In genomic region chr16:17277342-17278211, GRCm38 (mm10) we compare ENCODE assay signal across 9 mouse cellular contexts. TPM values are rescaled to one million over a fixed set of nuclear protein-coding genes. Genes with fewer than 3 reads are reported as not detected.
DNase-seq lines count a peak whose midpoint lies in the region; ATAC-seq and TF ChIP-seq lines count a peak whose summit lies in the region.
"Had no signal": no experiment of that assay in that cellular context is flagged by ENCODE, and none has a peak within 500 bp of the region (broad histone marks: within the 10 kb centered on the region; RNA-seq: fewer than 3 reads in every experiment).

No protein-coding gene starts in this region.

- no peak for TF ChIP-seq CTCF in kidney, adult 2 months (conservative IDR thresholded peaks at IDR 0.05; ENCODE audit: insufficient read depth, insufficient read length, low read depth, low read length)

- no peak for ATAC-seq in erythroblast, adult 5-6 weeks (replicated peaks; ENCODE audit: low FRiP score, poor library complexity, severe bottlenecking)
- ATAC-seq in limb, embryonic 13.5 days (ENCODE audit: low FRiP score, low read depth): peak; percentile 2; the same call in 1 of the 2 replicates
- ATAC-seq in midbrain, embryonic 16.5 days: peak; percentile 41

- DNase-seq in cerebellum, adult 11-12 months: peak; percentile 44
- peak; percentile 48 for DNase-seq in forelimb bud, embryonic 11.5 days (ENCODE audit: low read depth, low spot score)
- peak; percentile 33 for DNase-seq in kidney, adult 2 months
- peak; percentile 54 to 56 for DNase-seq in thymus, adult 18-20 months

- H3K9ac ChIP-seq in limb, embryonic 13.5 days: peak overlapping the region; percentile 46
- peak overlapping the region; percentile 76 for H3K9ac ChIP-seq in midbrain, embryonic 16.5 days (ENCODE audit: low read depth, low read length)

- H3K4me1 ChIP-seq in erythroblast, embryonic 14.5 days (ENCODE audit: control insufficient read depth): peaks cover 27% of the 10 kb centered on the region
- H3K4me1 ChIP-seq in kidney, adult 2 months (ENCODE audit: control insufficient read depth, insufficient read depth, low read length): no peaks in the 10 kb centered on the region
- H3K4me1 ChIP-seq in limb, embryonic 13.5 days: peaks cover 19% of the 10 kb centered on the region
- peaks cover 15% of the 10 kb centered on the region for H3K4me1 ChIP-seq in midbrain, embryonic 16.5 days (ENCODE audit: control insufficient read depth, insufficient read depth, low read length)

- peaks cover 33% of the 10 kb centered on the region for H3K36me3 ChIP-seq in erythroblast, embryonic 14.5 days (ENCODE audit: control insufficient read depth)
- H3K36me3 ChIP-seq in kidney, adult 2 months (ENCODE audit: control insufficient read depth, insufficient read depth, low read length): no peaks in the 10 kb centered on the region; the same call in 1 of the 2 replicates
- peaks cover 36% of the 10 kb centered on the region for H3K36me3 ChIP-seq in limb, embryonic 13.5 days
- H3K36me3 ChIP-seq in midbrain, embryonic 16.5 days (ENCODE audit: control insufficient read depth, insufficient read depth, low read length): peaks cover 23% of the 10 kb centered on the region

- peak overlapping the region; percentile 96 for H3K4me2 ChIP-seq in limb, embryonic 13.5 days (replicated peaks)
- H3K4me2 ChIP-seq in midbrain, embryonic 16.5 days (ENCODE audit: low read length): peak overlapping the region; percentile 77

- no peak overlapping the region for H3K27ac ChIP-seq in kidney, adult 2 months (ENCODE audit: insufficient read depth, low read depth, low read length)
- no peak overlapping the region for H3K27ac ChIP-seq in limb, embryonic 13.5 days
- no peak overlapping the region for H3K27ac ChIP-seq in midbrain, embryonic 16.5 days (ENCODE audit: low read length)
- H3K27ac ChIP-seq: macrophage had no signal

- peak overlapping the region; percentile 17 for H3K4me3 ChIP-seq in erythroblast, embryonic 14.5 days (replicated peaks)
- no peak overlapping the region for H3K4me3 ChIP-seq in kidney, adult 2 months (ENCODE audit: insufficient read depth, low read depth, low read length)
- peak overlapping the region; percentile 60 for H3K4me3 ChIP-seq in limb, embryonic 13.5 days
- H3K4me3 ChIP-seq in midbrain, embryonic 16.5 days (ENCODE audit: low read depth, low read length): peak overlapping the region; percentile 58

- TF ChIP-seq POLR2A in kidney, adult 2 months (IDR thresholded peaks at IDR 0.05; ENCODE audit: low read depth, low read length): no peak

- no peaks in the 10 kb centered on the region for H3K9me3 ChIP-seq in erythroblast, embryonic 14.5 days (ENCODE audit: control insufficient read depth, low read length)
- no peaks in the 10 kb centered on the region for H3K9me3 ChIP-seq in limb, embryonic 13.5 days
- H3K9me3 ChIP-seq in midbrain, embryonic 16.5 days (replicated peaks; ENCODE audit: control insufficient read depth, low read length, poor library complexity, severe bottlenecking): no peaks in the 10 kb centered on the region

- H3K27me3 ChIP-seq in erythroblast, embryonic 14.5 days (ENCODE audit: control insufficient read depth): peaks cover 31% of the 10 kb centered on the region
- no peaks in the 10 kb centered on the region for H3K27me3 ChIP-seq in kidney, adult 2 months (replicated peaks; ENCODE audit: control insufficient read depth, insufficient read depth, low read length)
- peaks cover 31% of the 10 kb centered on the region for H3K27me3 ChIP-seq in limb, embryonic 13.5 days
- H3K27me3 ChIP-seq in midbrain, embryonic 16.5 days (ENCODE audit: control insufficient read depth, insufficient read depth, low read depth, low read length): peaks cover 8% of the 10 kb centered on the region; the same call in 1 of the 2 replicates

- 33% methylated on average over 61 of the region's 61 CpGs for WGBS in kidney, adult 2 months
- 3% methylated on average over 61 of the region's 61 CpGs for WGBS in limb, embryonic 13.5 days
- 4% methylated on average over 60 of the region's 61 CpGs for WGBS in midbrain, embryonic 16.5 days

RNA-seq across cellular contexts. Expression of gene Tmem191c, which starts 1.7 kb away (rescaled TPM):
- 0.08 and 0.20 TPM in 2 replicates for polyA plus RNA-seq in erythroblast, embryonic 14.5 days (2012)
- total RNA-seq in erythroblast, adult 5-6 weeks (2015; ENCODE audit: low replicate concordance): 6.7 TPM in 1 of 2 replicates, not detected in the other
- 2.1 TPM in 1 of 2 replicates, not detected in the other for total RNA-seq in erythroblast, adult 5-6 weeks (2017; ENCODE audit: low replicate concordance)
- 7.7 and 8.0 TPM in 2 replicates for polyA plus RNA-seq in kidney, adult 2 months (2012; rRNA removed)
- 12.6 and 14.3 TPM in 2 replicates for polyA plus RNA-seq in limb, embryonic 13.5 days (2015; fragmentation: Nextera tagmentation; extraction: Ambion mirVana)
- polyA plus RNA-seq in midbrain, embryonic 16.5 days (2015; fragmentation: Nextera tagmentation; extraction: Ambion mirVana): 77.9 and 94.8 TPM in 2 replicates

RNA-seq across cellular contexts. Expression of gene Hic2, which starts 44.2 kb away (rescaled TPM):
- 0.13 and 0.20 TPM in 2 replicates for polyA plus RNA-seq in erythroblast, embryonic 14.5 days (2012)
- 0.96 TPM in 1 of 2 replicates, not detected in the other for total RNA-seq in erythroblast, adult 5-6 weeks (2015; ENCODE audit: low replicate concordance)
- 0.14 and 0.60 TPM in 2 replicates for total RNA-seq in erythroblast, adult 5-6 weeks (2017; ENCODE audit: low replicate concordance)
- polyA plus RNA-seq in kidney, adult 2 months (2012; rRNA removed): 1.5 and 1.8 TPM in 2 replicates
- 9.1 and 9.3 TPM in 2 replicates for polyA plus RNA-seq in limb, embryonic 13.5 days (2015; fragmentation: Nextera tagmentation; extraction: Ambion mirVana)
- polyA plus RNA-seq in midbrain, embryonic 16.5 days (2015; fragmentation: Nextera tagmentation; extraction: Ambion mirVana): 7.6 and 9.5 TPM in 2 replicates

RNA-seq across cellular contexts. Expression of gene Serpind1, which starts 53.6 kb away (rescaled TPM):
- 0.03 TPM in 1 of 2 replicates, not detected in the other for polyA plus RNA-seq in erythroblast, embryonic 14.5 days (2012)
- total RNA-seq in erythroblast, adult 5-6 weeks (2015; ENCODE audit: low replicate concordance): not detected in 2 replicates
- total RNA-seq in erythroblast, adult 5-6 weeks (2017; ENCODE audit: low replicate concordance): not detected in 2 replicates
- 0.57 and 0.80 TPM in 2 replicates for polyA plus RNA-seq in kidney, adult 2 months (2012; rRNA removed)
- polyA plus RNA-seq in limb, embryonic 13.5 days (2015; fragmentation: Nextera tagmentation; extraction: Ambion mirVana): 0.83 and 0.88 TPM in 2 replicates
- polyA plus RNA-seq in midbrain, embryonic 16.5 days (2015; fragmentation: Nextera tagmentation; extraction: Ambion mirVana): 2.8 and 3.7 TPM in 2 replicates
- polyA plus RNA-seq: macrophage had no signal
